Mouse (Mus musculus): ENCODE data around the gene Mrpl44. TPM values are rescaled to one million over a fixed set of nuclear protein-coding genes. Genes with fewer than 3 reads are reported as not detected.

The Mrpl44 gene
- 11.8 and 12.6 TPM in 2 replicates for total RNA-seq (2023)

GRCm38 (mm10) chr1:79775927-79776458 lies at the start of gene Mrpl44, which contains the start of gene Wdfy1:
Mrpl44 (plus strand) TSS chr1:79776018.
Wdfy1 (minus strand) TSS chr1:79776143.

Other genes starting within 250 kb of the Mrpl44 start
- 6.7 and 8.6 TPM in 2 replicates for gene Ap1s3, start 104.0 kb upstream of the Mrpl44 start, total RNA-seq (2023)
- 64.1 and 68.2 TPM in 2 replicates for gene Wdfy1, start 125 bp downstream of the Mrpl44 start, total RNA-seq (2023)
- 5.0 and 5.9 TPM in 2 replicates for gene Serpine2, start 85.2 kb downstream of the Mrpl44 start, total RNA-seq (2023)